Mouse (Mus musculus): Measurements from ENCODE around the gene Mlh1. TPM values are rescaled to one million over a fixed set of nuclear protein-coding genes. Genes with fewer than 3 reads are reported as not detected.

Gene Mlh1
- polyA plus RNA-seq, 1 experiment from 2014 or later, result 56.4 TPM

- WGBS, result 94% methylated on average over 7 of the region's 7 CpGs
- Histone ChIP-seq H3K4me3 (ENCODE audit: low read depth, low read length) (no peak overlapping the region), H3K27ac (replicated peaks; ENCODE audit: low read depth, low read length) (no peak overlapping the region), H3K27me3 (ENCODE audit: control insufficient read depth, insufficient read depth, low read length) (no peaks in the 10 kb centered on the region), H3K36me3 (replicated peaks; ENCODE audit: control insufficient read depth, insufficient read depth, low read depth, low read length) (no peaks in the 10 kb centered on the region), H3K4me1 (ENCODE audit: control insufficient read depth, insufficient read depth, low read length) (no peaks in the 10 kb centered on the region), H3K4me2 (ENCODE audit: low read depth, low read length) (no peak overlapping the region), H3K9ac (replicated peaks; ENCODE audit: low read length) (no peak overlapping the region), H3K9me3 (replicated peaks; ENCODE audit: control insufficient read depth, low read length) (no peaks in the 10 kb centered on the region)
- DNase-seq (ENCODE audit: low spot score), result no peak
- no peak for ATAC-seq (replicated peaks; ENCODE audit: insufficient number of reproducible peaks, low FRiP score, low TSS enrichment, low read depth)
Observed at GRCm38 (mm10) chr9:111209158-111209699, 62.4 kb downstream of the Mlh1 start.

GRCm38 (mm10) chr9:111208185-111208584, 63.4 kb downstream of the Mlh1 start:
- Histone ChIP-seq H3K4me2 (ENCODE audit: low read depth, low read length) (no peak overlapping the region), H3K27me3 (ENCODE audit: control insufficient read depth, insufficient read depth, low read length) (no peaks in the 10 kb centered on the region), H3K36me3 (replicated peaks; ENCODE audit: control insufficient read depth, insufficient read depth, low read depth, low read length) (no peaks in the 10 kb centered on the region), H3K9me3 (replicated peaks; ENCODE audit: control insufficient read depth, low read length) (no peaks in the 10 kb centered on the region), H3K27ac (replicated peaks; ENCODE audit: low read depth, low read length) (no peak overlapping the region), H3K4me3 (ENCODE audit: low read depth, low read length) (no peak overlapping the region), H3K4me1 (ENCODE audit: control insufficient read depth, insufficient read depth, low read length) (no peaks in the 10 kb centered on the region), H3K9ac (replicated peaks; ENCODE audit: low read length) (no peak overlapping the region)
- DNase-seq (ENCODE audit: low spot score) (no peak), ATAC-seq (replicated peaks; ENCODE audit: insufficient number of reproducible peaks, low FRiP score, low TSS enrichment, low read depth) (no peak)
- 95% methylated on average over 3 of the region's 3 CpGs for WGBS

- Histone ChIP-seq H3K4me3 (ENCODE audit: low read depth, low read length) (no peak overlapping the region), H3K27ac (replicated peaks; ENCODE audit: low read depth, low read length) (no peak overlapping the region), H3K4me2 (ENCODE audit: low read depth, low read length) (no peak overlapping the region), H3K9me3 (replicated peaks; ENCODE audit: control insufficient read depth, low read length) (no peaks in the 10 kb centered on the region), H3K36me3 (replicated peaks; ENCODE audit: control insufficient read depth, insufficient read depth, low read depth, low read length) (no peaks in the 10 kb centered on the region), H3K4me1 (ENCODE audit: control insufficient read depth, insufficient read depth, low read length) (no peaks in the 10 kb centered on the region), H3K9ac (replicated peaks; ENCODE audit: low read length) (no peak overlapping the region), H3K27me3 (ENCODE audit: control insufficient read depth, insufficient read depth, low read length) (no peaks in the 10 kb centered on the region)
- DNase-seq (ENCODE audit: low spot score), result no peak
- 60% methylated on average over 3 of the region's 3 CpGs for WGBS
- ATAC-seq (replicated peaks; ENCODE audit: insufficient number of reproducible peaks, low FRiP score, low TSS enrichment, low read depth), result no peak
Observed at GRCm38 (mm10) chr9:111207683-111208082, 63.9 kb downstream of the Mlh1 start.

GRCm38 (mm10) chr9:111204601-111205375, 66.8 kb downstream of the Mlh1 start:
- no peak for ATAC-seq (replicated peaks; ENCODE audit: insufficient number of reproducible peaks, low FRiP score, low TSS enrichment, low read depth)
- Histone ChIP-seq H3K4me3 (ENCODE audit: low read depth, low read length) (no peak overlapping the region), H3K27me3 (ENCODE audit: control insufficient read depth, insufficient read depth, low read length) (no peaks in the 10 kb centered on the region), H3K9me3 (replicated peaks; ENCODE audit: control insufficient read depth, low read length) (no peaks in the 10 kb centered on the region), H3K36me3 (replicated peaks; ENCODE audit: control insufficient read depth, insufficient read depth, low read depth, low read length) (no peaks in the 10 kb centered on the region), H3K9ac (replicated peaks; ENCODE audit: low read length) (no peak overlapping the region), H3K4me1 (ENCODE audit: control insufficient read depth, insufficient read depth, low read length) (no peaks in the 10 kb centered on the region), H3K4me2 (ENCODE audit: low read depth, low read length) (no peak overlapping the region), H3K27ac (replicated peaks; ENCODE audit: low read depth, low read length) (no peak overlapping the region)
- 79% methylated on average over 9 of the region's 9 CpGs for WGBS
- DNase-seq (ENCODE audit: low spot score), result no peak

- Histone ChIP-seq H3K4me3 (ENCODE audit: low read depth, low read length) (no peak overlapping the region), H3K9ac (replicated peaks; ENCODE audit: low read length) (no peak overlapping the region), H3K4me1 (ENCODE audit: control insufficient read depth, insufficient read depth, low read length) (no peaks in the 10 kb centered on the region), H3K4me2 (ENCODE audit: low read depth, low read length) (no peak overlapping the region), H3K27ac (replicated peaks; ENCODE audit: low read depth, low read length) (no peak overlapping the region), H3K36me3 (replicated peaks; ENCODE audit: control insufficient read depth, insufficient read depth, low read depth, low read length) (no peaks in the 10 kb centered on the region), H3K27me3 (ENCODE audit: control insufficient read depth, insufficient read depth, low read length) (no peaks in the 10 kb centered on the region), H3K9me3 (replicated peaks; ENCODE audit: control insufficient read depth, low read length) (no peaks in the 10 kb centered on the region)
- DNase-seq (ENCODE audit: low spot score) (no peak), ATAC-seq (replicated peaks; ENCODE audit: insufficient number of reproducible peaks, low FRiP score, low TSS enrichment, low read depth) (no peak)
Observed at GRCm38 (mm10) chr9:111200208-111200607, 71.4 kb downstream of the Mlh1 start.

GRCm38 (mm10) chr9:111198332-111198731, 73.3 kb downstream of the Mlh1 start:
- WGBS, result 90% methylated on average over 1 of the region's 1 CpGs
- H3K4me1 ChIP-seq (ENCODE audit: control insufficient read depth, insufficient read depth, low read length), result no peaks in the 10 kb centered on the region
- no peak overlapping the region for H3K27ac ChIP-seq (replicated peaks; ENCODE audit: low read depth, low read length)
- H3K4me2 ChIP-seq (ENCODE audit: low read depth, low read length), result no peak overlapping the region
- no peaks in the 10 kb centered on the region for H3K9me3 ChIP-seq (replicated peaks; ENCODE audit: control insufficient read depth, low read length)
- H3K36me3 ChIP-seq (replicated peaks; ENCODE audit: control insufficient read depth, insufficient read depth, low read depth, low read length), result no peaks in the 10 kb centered on the region
- no peak for DNase-seq (ENCODE audit: low spot score)
- no peak overlapping the region for H3K4me3 ChIP-seq (ENCODE audit: low read depth, low read length)
- no peaks in the 10 kb centered on the region for H3K27me3 ChIP-seq (ENCODE audit: control insufficient read depth, insufficient read depth, low read length)
- H3K9ac ChIP-seq (replicated peaks; ENCODE audit: low read length), result no peak overlapping the region
- no peak for ATAC-seq (replicated peaks; ENCODE audit: insufficient number of reproducible peaks, low FRiP score, low TSS enrichment, low read depth)

GRCm38 (mm10) chr9:111197712-111198111, 73.9 kb downstream of the Mlh1 start:
- Histone ChIP-seq H3K27me3 (ENCODE audit: control insufficient read depth, insufficient read depth, low read length) (no peaks in the 10 kb centered on the region), H3K4me2 (ENCODE audit: low read depth, low read length) (no peak overlapping the region), H3K4me1 (ENCODE audit: control insufficient read depth, insufficient read depth, low read length) (no peaks in the 10 kb centered on the region), H3K9me3 (replicated peaks; ENCODE audit: control insufficient read depth, low read length) (no peaks in the 10 kb centered on the region), H3K4me3 (ENCODE audit: low read depth, low read length) (no peak overlapping the region), H3K36me3 (replicated peaks; ENCODE audit: control insufficient read depth, insufficient read depth, low read depth, low read length) (no peaks in the 10 kb centered on the region), H3K9ac (replicated peaks; ENCODE audit: low read length) (no peak overlapping the region), H3K27ac (replicated peaks; ENCODE audit: low read depth, low read length) (no peak overlapping the region)
- 91% methylated on average over 4 of the region's 4 CpGs for WGBS
- ATAC-seq (replicated peaks; ENCODE audit: insufficient number of reproducible peaks, low FRiP score, low TSS enrichment, low read depth) (no peak), DNase-seq (ENCODE audit: low spot score) (no peak)

- no peak overlapping the region for H3K9ac ChIP-seq (replicated peaks; ENCODE audit: low read length)
- DNase-seq (ENCODE audit: low spot score) (no peak), ATAC-seq (replicated peaks; ENCODE audit: insufficient number of reproducible peaks, low FRiP score, low TSS enrichment, low read depth) (no peak)
- H3K36me3 ChIP-seq (replicated peaks; ENCODE audit: control insufficient read depth, insufficient read depth, low read depth, low read length), result no peaks in the 10 kb centered on the region
- H3K4me1 ChIP-seq (ENCODE audit: control insufficient read depth, insufficient read depth, low read length), result no peaks in the 10 kb centered on the region
- no peak overlapping the region for H3K4me3 ChIP-seq (ENCODE audit: low read depth, low read length)
- no peaks in the 10 kb centered on the region for H3K9me3 ChIP-seq (replicated peaks; ENCODE audit: control insufficient read depth, low read length)
- 92% methylated on average over 3 of the region's 3 CpGs for WGBS
- no peaks in the 10 kb centered on the region for H3K27me3 ChIP-seq (ENCODE audit: control insufficient read depth, insufficient read depth, low read length)
- H3K4me2 ChIP-seq (ENCODE audit: low read depth, low read length), result no peak overlapping the region
- no peak overlapping the region for H3K27ac ChIP-seq (replicated peaks; ENCODE audit: low read depth, low read length)
Observed at GRCm38 (mm10) chr9:111197116-111197515, 74.5 kb downstream of the Mlh1 start.

Data from embryonic facial prominence, embryonic 11.5 days (tissue).